Mouse (Mus musculus) hindbrain, postnatal 0 days (tissue): ENCODE results near the gene Tab3. TPM values are rescaled to one million over a fixed set of nuclear protein-coding genes. Genes with fewer than 3 reads are reported as not detected.

Source experiments
- ATAC-seq: fragments of 200-750 bp; cut with Nextera tagmentation; 2 replicates; pipeline ENCODE4 v1.8.0; 2017; ENCODE audit warnings: mild to moderate bottlenecking, moderate TSS enrichment, moderate library complexity
- DNase-seq: peaks from one replicate; pipeline ENCODE4 v3.0.0-alpha.2; 2015; ENCODE audit warnings: low spot score
- H3K27ac ChIP-seq: fragments of 300-500 bp; sonication (generic); 2 replicates; pipeline ENCODE4 v1.5.1; 2014; ENCODE audit warnings: mild to moderate bottlenecking
- H3K27me3 ChIP-seq: fragments of 300-500 bp; sonication (generic); 2 replicates; pipeline ENCODE4 v1.6.1; 2014; ENCODE audit warnings: low read length, mixed read lengths; ENCODE audit not compliant: insufficient read depth
- H3K36me3 ChIP-seq: fragments of 300-500 bp; sonication (generic); 2 replicates; pipeline ENCODE4 v1.6.1; 2014; ENCODE audit warnings: low read length, mixed read lengths; ENCODE audit not compliant: insufficient read depth
- H3K4me1 ChIP-seq: fragments of 300-500 bp; sonication (generic); 2 replicates; pipeline ENCODE4 v1.6.1; 2014; ENCODE audit warnings: antibody characterized with exemption, low read length, mixed read lengths; ENCODE audit not compliant: insufficient read depth
- H3K4me2 ChIP-seq: fragments of 300-500 bp; sonication (generic); 2 replicates; pipeline ENCODE4 v1.6.1; 2014; ENCODE audit warnings: low read depth, mild to moderate bottlenecking, low read length, moderate library complexity, mixed read lengths
- H3K4me3 ChIP-seq: fragments of 300-500 bp; sonication (generic); 2 replicates; pipeline ENCODE4 v1.5.1; 2014; ENCODE audit warnings: low read length
- H3K9ac ChIP-seq: fragments of 300-500 bp; sonication (generic); replicated peaks from 2 replicates; pipeline ENCODE4 v1.6.1; 2014; ENCODE audit warnings: mild to moderate bottlenecking, low read length, moderate library complexity, mixed read lengths
- H3K9me3 ChIP-seq: fragments of 300-500 bp; sonication (generic); 2 replicates; pipeline ENCODE4 v1.6.1; 2016; ENCODE audit warnings: low read length, mixed read lengths
- CTCF ChIP-seq: IDR thresholded peaks from 2 replicates; pipeline ENCODE4 v1.5.1; 2016; ENCODE audit warnings: antibody characterized with exemption, control low read depth, low read depth
- WGBS: fragments of 180-500 bp; shearing (Covaris S2); extraction: QIAGEN DNeasy Blood & Tissue Kit; methylation state at CpG from one replicate; pipeline ENCODE4 v1.1.7; 2014; 5-methylcytosine and 5-hydroxymethylcytosine counted together
- microRNA-seq, 2 experiments: library from miRNA; unstranded; fragments of <30 nt; microRNA quantifications; one replicate each; pipeline ENCODE4; 2016
- polyA plus RNA-seq: library from polyadenylated mRNA; unstranded; fragments of >200 nt; fragmentation: Nextera tagmentation; extraction: Ambion mirVana; gene quantifications from 2 replicates; pipeline ENCODE4 v1.2.1, GENCODE M21; 2015
- total RNA-seq: library from RNA; depleted of rRNA; stranded (reverse); fragments of >200 nt; gene quantifications from 2 replicates; pipeline ENCODE4 v1.2.3, GENCODE M21; 2014; rRNA removed

Tab3 gene
- total and polyA plus RNA-seq, 2 experiments from 2014 or later: 6.8 to 12.5 TPM

- no peaks in the 10 kb centered on the region for H3K4me1 ChIP-seq
- no peak overlapping the region for H3K4me3 ChIP-seq
- H3K9me3 ChIP-seq: no peaks in the 10 kb centered on the region
- TF ChIP-seq CTCF: no peak
- H3K36me3 ChIP-seq: no peaks in the 10 kb centered on the region
- H3K27ac ChIP-seq: no peak overlapping the region
- ATAC-seq (no peak), DNase-seq (no peak)
- no peak overlapping the region for H3K9ac ChIP-seq
- no peaks in the 10 kb centered on the region for H3K27me3 ChIP-seq
- H3K4me2 ChIP-seq: no peak overlapping the region
- WGBS: 41% methylated on average over 2 of the region's 2 CpGs
Measured at GRCm38 (mm10) chrX:85683723-85684122, 109.9 kb downstream of the Tab3 start.

Small RNA genes lying within 50 kb of the gene (microRNA-seq; reads per million reads assigned to microRNA genes)
- gene Gm44378: 0 reads per million in 2 experiments

Other genes with a start within 250 kb of the Tab3 start
- 8.1 and 9.8 TPM in 2 replicates for gene Gk, start 202.8 kb downstream of the Tab3 start, total RNA-seq
- gene Gk, start 202.8 kb downstream of the Tab3 start, polyA plus RNA-seq: 11.1 and 12.5 TPM in 2 replicates